Mouse (Mus musculus) lung, adult 2 months (tissue): ENCODE measurements around the gene Epb41l3.

Source experiments
- CTCF ChIP-seq: fragments of 200-500 bp; IDR thresholded peaks from 2 replicates; pipeline ENCODE4 v1.5.1; 2011; ENCODE audit warnings: mild to moderate bottlenecking, low read length, control low read depth; ENCODE audit not compliant: insufficient read depth
- POLR2A ChIP-seq: fragments of 200-500 bp; IDR thresholded peaks from 2 replicates; pipeline ENCODE4 v1.6.1; 2011; ENCODE audit warnings: low read depth, mild to moderate bottlenecking, control low read depth, low read length, borderline replicate concordance; ENCODE audit errors: extremely low read depth

DNA sequence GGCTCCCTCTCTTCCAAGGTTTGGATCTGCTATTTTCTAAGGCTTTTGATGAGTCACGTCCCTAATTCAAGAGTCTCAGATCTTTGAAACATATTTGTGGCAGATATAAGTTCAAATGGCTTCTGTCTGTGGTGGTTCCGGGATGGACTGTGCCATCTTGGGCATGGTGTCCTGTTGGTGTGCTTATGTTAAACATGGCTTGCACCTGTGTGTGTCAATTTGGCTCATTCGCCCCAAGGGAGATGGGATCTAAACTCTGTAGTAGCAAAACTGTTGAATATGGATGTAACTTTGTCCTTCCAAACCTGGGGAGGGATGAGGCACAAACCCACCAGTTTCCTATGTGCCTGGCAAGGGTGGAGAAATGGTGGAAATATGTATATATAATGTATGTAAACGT lies 21.6 kb downstream of the Epb41l3 start:
- TF ChIP-seq POLR2A (no peak), CTCF (no peak)
